Mouse (Mus musculus): ENCODE measurements around the gene Agtrap. TPM values are rescaled to one million over a fixed set of nuclear protein-coding genes. Genes with fewer than 3 reads are reported as not detected.

Agtrap gene
- 13.2 and 14.8 TPM in 2 replicates for polyA plus RNA-seq (2016; fragmentation: Nextera tagmentation; extraction: Ambion mirVana)

- Histone ChIP-seq H3K9me3 (no peaks in the 10 kb centered on the region), H3K4me3 (peak within 1 kb of the TSS; percentile 91), H3K4me1 (peaks cover 61% of the 10 kb centered on the region), H3K27me3 (replicated peaks; ENCODE audit: low read depth, poor library complexity, severe bottlenecking) (peaks cover 9% of the 10 kb centered on the region; the same call in 1 of the 2 replicates), H3K27ac (replicated peaks) (peak within 1 kb of the TSS; percentile 90), H3K36me3 (replicated peaks) (no peaks in the 10 kb centered on the region)
- DNase-seq (ENCODE audit: low spot score) = peak; percentile 94
- 5% methylated on average over 34 of the region's 34 CpGs for WGBS
These were observed at the start of gene Agtrap for GRCm38 (mm10) chr4:148087907-148088527. Gene Agtrap, minus strand, starts transcription at chr4:148088031.

- WGBS = 74% methylated on average over 8 of the region's 8 CpGs
- peaks cover 14% of the 10 kb centered on the region for H3K4me1 ChIP-seq
- DNase-seq (ENCODE audit: low spot score) = no peak
- H3K27ac ChIP-seq (replicated peaks) = no peak overlapping the region
- H3K4me3 ChIP-seq = no peak overlapping the region
- H3K27me3 ChIP-seq (replicated peaks; ENCODE audit: low read depth, poor library complexity, severe bottlenecking) = peaks cover 38% of the 10 kb centered on the region
- no peaks in the 10 kb centered on the region for H3K36me3 ChIP-seq (replicated peaks)
- no peaks in the 10 kb centered on the region for H3K9me3 ChIP-seq
These were observed 49.7 kb upstream of the Agtrap start for GRCm38 (mm10) chr4:148137503-148137902.

GRCm38 (mm10) chr4:148134988-148135387 is 47.2 kb upstream of the Agtrap start:
- H3K9me3 ChIP-seq = no peaks in the 10 kb centered on the region
- H3K27ac ChIP-seq (replicated peaks) = no peak overlapping the region
- H3K4me1 ChIP-seq = peaks cover 34% of the 10 kb centered on the region
- H3K27me3 ChIP-seq (replicated peaks; ENCODE audit: low read depth, poor library complexity, severe bottlenecking) = peaks cover 63% of the 10 kb centered on the region
- H3K4me3 ChIP-seq = no peak overlapping the region
- H3K36me3 ChIP-seq (replicated peaks) = no peaks in the 10 kb centered on the region
- WGBS = 87% methylated on average over 8 of the region's 8 CpGs
- DNase-seq (ENCODE audit: low spot score) = no peak

- Histone ChIP-seq H3K27me3 (replicated peaks; ENCODE audit: low read depth, poor library complexity, severe bottlenecking) (peaks cover 69% of the 10 kb centered on the region), H3K27ac (replicated peaks) (peak overlapping the region; percentile 97), H3K36me3 (replicated peaks) (no peaks in the 10 kb centered on the region), H3K4me1 (peaks cover 26% of the 10 kb centered on the region), H3K4me3 (peak overlapping the region; percentile 88), H3K9me3 (no peaks in the 10 kb centered on the region)
- DNase-seq (ENCODE audit: low spot score) = peak; percentile 77
- under 1% methylated on average over 21 of the region's 21 CpGs for WGBS
These were observed 43.8 kb upstream of the Agtrap start for GRCm38 (mm10) chr4:148131497-148132081.

- H3K4me1 ChIP-seq = peaks cover 26% of the 10 kb centered on the region
These were observed 43.0 kb upstream of the Agtrap start, which contains the start of gene Draxin for GRCm38 (mm10) chr4:148130561-148131413. Gene Draxin, minus strand, starts transcription at chr4:148130698.

GRCm38 (mm10) chr4:148130133-148130532 is 42.3 kb upstream of the Agtrap start, which contains the start of gene Mad2l2:
Gene Mad2l2, plus strand, starts transcription at chr4:148130384.
- H3K9me3 ChIP-seq = no peaks in the 10 kb centered on the region
- under 1% methylated on average over 18 of the region's 18 CpGs for WGBS
- H3K36me3 ChIP-seq (replicated peaks) = no peaks in the 10 kb centered on the region
- DNase-seq (ENCODE audit: low spot score) = no peak
- H3K27ac ChIP-seq (replicated peaks) = peak within 1 kb of the TSS; percentile 97
- H3K4me3 ChIP-seq = peak within 1 kb of the TSS; percentile 88
- H3K4me1 ChIP-seq = peaks cover 31% of the 10 kb centered on the region
- H3K27me3 ChIP-seq (replicated peaks; ENCODE audit: low read depth, poor library complexity, severe bottlenecking) = peaks cover 70% of the 10 kb centered on the region

More at GRCm38 (mm10) chr4:148130561-148131413, 43.0 kb upstream of the Agtrap start, which contains the start of gene Draxin:
- Histone ChIP-seq H3K27ac (replicated peaks) (peak within 1 kb of the TSS; percentile 97), H3K36me3 (replicated peaks) (no peaks in the 10 kb centered on the region), H3K27me3 (replicated peaks; ENCODE audit: low read depth, poor library complexity, severe bottlenecking) (peaks cover 70% of the 10 kb centered on the region), H3K4me3 (peak within 1 kb of the TSS; percentile 88), H3K9me3 (no peaks in the 10 kb centered on the region)
- DNase-seq (ENCODE audit: low spot score) = peak; percentile 89
- under 1% methylated on average over 80 of the region's 87 CpGs for WGBS

- WGBS = 73% methylated on average over 2 of the region's 2 CpGs
- H3K9me3 ChIP-seq = no peaks in the 10 kb centered on the region
- H3K4me3 ChIP-seq = peak overlapping the region; percentile 88
- H3K27ac ChIP-seq (replicated peaks) = no peak overlapping the region
- DNase-seq (ENCODE audit: low spot score) = no peak
- H3K27me3 ChIP-seq (replicated peaks; ENCODE audit: low read depth, poor library complexity, severe bottlenecking) = peaks cover 65% of the 10 kb centered on the region
- H3K36me3 ChIP-seq (replicated peaks) = no peaks in the 10 kb centered on the region
- peaks cover 38% of the 10 kb centered on the region for H3K4me1 ChIP-seq
These were observed 40.8 kb upstream of the Agtrap start for GRCm38 (mm10) chr4:148128672-148129071.

GRCm38 (mm10) chr4:148128241-148128640 is 40.4 kb upstream of the Agtrap start:
- WGBS = 58% methylated on average over 1 of the region's 1 CpGs
- no peak for DNase-seq (ENCODE audit: low spot score)
- Histone ChIP-seq H3K27ac (replicated peaks) (no peak overlapping the region), H3K36me3 (replicated peaks) (no peaks in the 10 kb centered on the region), H3K27me3 (replicated peaks; ENCODE audit: low read depth, poor library complexity, severe bottlenecking) (peaks cover 65% of the 10 kb centered on the region), H3K4me1 (peaks cover 41% of the 10 kb centered on the region), H3K9me3 (no peaks in the 10 kb centered on the region), H3K4me3 (no peak overlapping the region)

GRCm38 (mm10) chr4:148122694-148123066 is 34.8 kb upstream of the Agtrap start:
- peak overlapping the region; percentile 37; the same call in 1 of the 2 replicates for H3K27ac ChIP-seq (replicated peaks)
- 74% methylated on average over 3 of the region's 3 CpGs for WGBS
- no peak overlapping the region; the same call in 1 of the 2 replicates for H3K4me3 ChIP-seq
- peaks cover 29% of the 10 kb centered on the region for H3K4me1 ChIP-seq
- H3K9me3 ChIP-seq = no peaks in the 10 kb centered on the region
- H3K27me3 ChIP-seq (replicated peaks; ENCODE audit: low read depth, poor library complexity, severe bottlenecking) = peaks cover 18% of the 10 kb centered on the region
- DNase-seq (ENCODE audit: low spot score) = no peak
- H3K36me3 ChIP-seq (replicated peaks) = no peaks in the 10 kb centered on the region

GRCm38 (mm10) chr4:148121982-148122693 is 34.3 kb upstream of the Agtrap start:
- H3K36me3 ChIP-seq (replicated peaks) = no peaks in the 10 kb centered on the region
- WGBS = 11% methylated on average over 6 of the region's 6 CpGs
- peak; percentile 62 for DNase-seq (ENCODE audit: low spot score)
- peak overlapping the region; percentile 37; the same call in 1 of the 2 replicates for H3K27ac ChIP-seq (replicated peaks)
- H3K4me3 ChIP-seq = no peak overlapping the region; the same call in 1 of the 2 replicates
- H3K27me3 ChIP-seq (replicated peaks; ENCODE audit: low read depth, poor library complexity, severe bottlenecking) = peaks cover 12% of the 10 kb centered on the region
- peaks cover 29% of the 10 kb centered on the region for H3K4me1 ChIP-seq
- no peaks in the 10 kb centered on the region for H3K9me3 ChIP-seq

GRCm38 (mm10) chr4:148121362-148121761 is 33.5 kb upstream of the Agtrap start:
- no peak overlapping the region for H3K27ac ChIP-seq (replicated peaks)
- no peak for DNase-seq (ENCODE audit: low spot score)
- peaks cover 7% of the 10 kb centered on the region; the same call in 1 of the 2 replicates for H3K27me3 ChIP-seq (replicated peaks; ENCODE audit: low read depth, poor library complexity, severe bottlenecking)
- peaks cover 29% of the 10 kb centered on the region for H3K4me1 ChIP-seq
- H3K9me3 ChIP-seq = peaks cover 4% of the 10 kb centered on the region; the same call in 1 of the 2 replicates
- H3K4me3 ChIP-seq = no peak overlapping the region
- 84% methylated on average over 4 of the region's 4 CpGs for WGBS
- H3K36me3 ChIP-seq (replicated peaks) = no peaks in the 10 kb centered on the region

- no peaks in the 10 kb centered on the region for H3K36me3 ChIP-seq (replicated peaks)
- H3K27ac ChIP-seq (replicated peaks) = no peak overlapping the region
- H3K9me3 ChIP-seq = peaks cover 4% of the 10 kb centered on the region; the same call in 1 of the 2 replicates
- peaks cover 31% of the 10 kb centered on the region for H3K4me1 ChIP-seq
- DNase-seq (ENCODE audit: low spot score) = no peak
- no peak overlapping the region for H3K4me3 ChIP-seq
- 81% methylated on average over 9 of the region's 9 CpGs for WGBS
- H3K27me3 ChIP-seq (replicated peaks; ENCODE audit: low read depth, poor library complexity, severe bottlenecking) = peaks cover 11% of the 10 kb centered on the region
These were observed 32.7 kb upstream of the Agtrap start for GRCm38 (mm10) chr4:148120555-148120954.

Data from embryonic facial prominence, embryonic 10.5 days (tissue).